Mouse (Mus musculus) kidney, adult 2 months (tissue): ENCODE results near the gene Klk8. TPM values are rescaled to one million over a fixed set of nuclear protein-coding genes. Genes with fewer than 3 reads are reported as not detected.

Experiments
- DNase-seq: peaks from one replicate; pipeline ENCODE4 v3.0.0; 2021
- H3K27ac ChIP-seq: fragments of 200-500 bp; 2 replicates; pipeline ENCODE4 v1.5.1; 2012; ENCODE audit warnings: low read depth, low read length, control low read depth, inconsistent platforms; ENCODE audit not compliant: insufficient read depth
- H3K27me3 ChIP-seq: fragments of 200-500 bp; replicated peaks from 2 replicates; pipeline ENCODE4 v1.6.1; 2012; ENCODE audit warnings: mild to moderate bottlenecking, moderate library complexity, low read length, inconsistent platforms; ENCODE audit not compliant: control insufficient read depth, insufficient read depth
- H3K36me3 ChIP-seq: fragments of 200-500 bp; 2 replicates; pipeline ENCODE4 v1.6.1; 2012; ENCODE audit warnings: mild to moderate bottlenecking, moderate library complexity, low read length, inconsistent platforms; ENCODE audit not compliant: control insufficient read depth, insufficient read depth
- H3K4me1 ChIP-seq: fragments of 200-500 bp; 2 replicates; pipeline ENCODE4 v1.6.1; 2011; ENCODE audit warnings: low read length; ENCODE audit not compliant: control insufficient read depth, insufficient read depth
- H3K4me3 ChIP-seq: fragments of 200-500 bp; 2 replicates; pipeline ENCODE4 v1.5.1; 2011; ENCODE audit warnings: mild to moderate bottlenecking, low read depth, low read length, control low read depth; ENCODE audit not compliant: insufficient read depth
- CTCF ChIP-seq: fragments of 200-500 bp; conservative IDR thresholded peaks from 2 replicates; pipeline ENCODE4 v1.5.1; 2011; ENCODE audit warnings: low read depth, mild to moderate bottlenecking, control low read depth, low read length, moderate library complexity, mixed read lengths; ENCODE audit not compliant: insufficient read depth, insufficient read length
- POLR2A ChIP-seq: fragments of 200-500 bp; IDR thresholded peaks from one replicate; pipeline ENCODE4 v1.6.1; 2011; ENCODE audit warnings: low read depth, low read length, control low read depth
- whole genome bisulfite sequencing: fragments of 180-500 bp; shearing (Covaris S2); methylation state at CpG from one replicate; pipeline ENCODE4 v1.1.7; 2018; 5-methylcytosine and 5-hydroxymethylcytosine counted together
- polyA plus RNA-seq: library from polyadenylated mRNA; depleted of rRNA; stranded (reverse); fragments of >200 nt; gene quantifications from 2 replicates; pipeline ENCODE4 v1.2.3, GENCODE M21; 2012; rRNA removed

The Klk8 gene
- polyA plus RNA-seq = 4.2 and 5.9 TPM in 2 replicates

GRCm38 (mm10) chr7:43797333-43797769, at the start of gene Klk8:
TSS of gene Klk8 (plus strand) at chr7:43797577.
- DNase-seq = peak; percentile 11
- Histone ChIP-seq H3K27me3 (no peaks in the 10 kb centered on the region; the same call in 1 of the 2 replicates), H3K4me3 (peak within 1 kb of the TSS; percentile 45), H3K4me1 (no peaks in the 10 kb centered on the region), H3K27ac (no peak within 1 kb of the TSS), H3K36me3 (no peaks in the 10 kb centered on the region)
- WGBS = under 1% methylated on average over 28 of the region's 28 CpGs
- TF ChIP-seq POLR2A = no peak
- no peak for TF ChIP-seq CTCF

GRCm38 (mm10) chr7:43747788-43748187, 49.6 kb upstream of the Klk8 start:
- 32% methylated on average over 1 of the region's 1 CpGs for WGBS
- TF ChIP-seq CTCF = no peak
- no peak for TF ChIP-seq POLR2A
- no peak overlapping the region for H3K4me3 ChIP-seq
- no peaks in the 10 kb centered on the region for H3K27me3 ChIP-seq
- H3K4me1 ChIP-seq = no peaks in the 10 kb centered on the region
- peak; percentile 17 for DNase-seq
- no peaks in the 10 kb centered on the region for H3K36me3 ChIP-seq
- no peak overlapping the region for H3K27ac ChIP-seq

- Histone ChIP-seq H3K4me1 (no peaks in the 10 kb centered on the region), H3K36me3 (no peaks in the 10 kb centered on the region), H3K27ac (no peak overlapping the region), H3K4me3 (no peak overlapping the region), H3K27me3 (no peaks in the 10 kb centered on the region)
- no peak for TF ChIP-seq POLR2A
- TF ChIP-seq CTCF = no peak
- DNase-seq = no peak
- WGBS = 58% methylated on average over 2 of the region's 2 CpGs
Measured at GRCm38 (mm10) chr7:43752806-43753205, 44.6 kb upstream of the Klk8 start.

- WGBS = 47% methylated on average over 8 of the region's 8 CpGs
- Histone ChIP-seq H3K4me1 (no peaks in the 10 kb centered on the region), H3K4me3 (no peak overlapping the region), H3K36me3 (no peaks in the 10 kb centered on the region), H3K27me3 (no peaks in the 10 kb centered on the region), H3K27ac (no peak overlapping the region)
- TF ChIP-seq CTCF = no peak
- no peak for TF ChIP-seq POLR2A
- no peak for DNase-seq
Measured at GRCm38 (mm10) chr7:43766484-43766883, 30.9 kb upstream of the Klk8 start.

- 73% methylated on average over 4 of the region's 4 CpGs for WGBS
Measured at GRCm38 (mm10) chr7:43768597-43768996, 28.8 kb upstream of the Klk8 start, which contains the start of gene Klk12. TSS of gene Klk12 (plus strand) at chr7:43768897.

GRCm38 (mm10) chr7:43769636-43770035, 27.7 kb upstream of the Klk8 start:
- DNase-seq = no peak
- H3K4me1 ChIP-seq = no peaks in the 10 kb centered on the region
- no peaks in the 10 kb centered on the region for H3K36me3 ChIP-seq
- H3K27ac ChIP-seq = no peak overlapping the region
- WGBS = 88% methylated on average over 8 of the region's 8 CpGs
- no peak overlapping the region for H3K4me3 ChIP-seq
- TF ChIP-seq CTCF (no peak), POLR2A (no peak)
- H3K27me3 ChIP-seq = no peaks in the 10 kb centered on the region

More at GRCm38 (mm10) chr7:43768597-43768996, 28.8 kb upstream of the Klk8 start, which contains the start of gene Klk12:
- H3K27ac ChIP-seq = no peak within 1 kb of the TSS
- no peaks in the 10 kb centered on the region for H3K27me3 ChIP-seq
- no peaks in the 10 kb centered on the region for H3K36me3 ChIP-seq
- TF ChIP-seq CTCF = no peak
- no peak for TF ChIP-seq POLR2A
- DNase-seq = no peak
- no peaks in the 10 kb centered on the region for H3K4me1 ChIP-seq
- no peak within 1 kb of the TSS for H3K4me3 ChIP-seq

GRCm38 (mm10) chr7:43770701-43771100, 26.7 kb upstream of the Klk8 start:
- Histone ChIP-seq H3K27ac (no peak overlapping the region), H3K4me1 (no peaks in the 10 kb centered on the region), H3K36me3 (no peaks in the 10 kb centered on the region), H3K4me3 (no peak overlapping the region), H3K27me3 (no peaks in the 10 kb centered on the region)
- DNase-seq = no peak
- WGBS = 96% methylated on average over 10 of the region's 10 CpGs
- no peak for TF ChIP-seq POLR2A
- no peak for TF ChIP-seq CTCF
